Mouse (Mus musculus): ENCODE results near the gene Mup19. TPM values are rescaled to one million over a fixed set of nuclear protein-coding genes. Genes with fewer than 3 reads are reported as not detected.

Mup19 gene
- polyA plus RNA-seq, 1 experiment from 2014 or later: not detected

Other genes with a start within 250 kb of the Mup19 start
- not detected in 2 replicates for gene Mup17, start 186.4 kb downstream of the Mup19 start, polyA plus RNA-seq (2014; fragmentation: Nextera tagmentation; extraction: Ambion mirVana)
- gene Mup18, start 108.1 kb downstream of the Mup19 start, polyA plus RNA-seq (2014; fragmentation: Nextera tagmentation; extraction: Ambion mirVana): not detected in 2 replicates
- gene Mup5, start 53.0 kb upstream of the Mup19 start, polyA plus RNA-seq (2014; fragmentation: Nextera tagmentation; extraction: Ambion mirVana): not detected in 2 replicates

Data from midbrain, embryonic 11.5 days (tissue).